Mouse (Mus musculus): ENCODE data around the gene Abcg8. TPM values are rescaled to one million over a fixed set of nuclear protein-coding genes. Genes with fewer than 3 reads are reported as not detected.

Abcg8 gene
- polyA plus RNA-seq, 1 experiment from 2014 or later: not detected

DNA sequence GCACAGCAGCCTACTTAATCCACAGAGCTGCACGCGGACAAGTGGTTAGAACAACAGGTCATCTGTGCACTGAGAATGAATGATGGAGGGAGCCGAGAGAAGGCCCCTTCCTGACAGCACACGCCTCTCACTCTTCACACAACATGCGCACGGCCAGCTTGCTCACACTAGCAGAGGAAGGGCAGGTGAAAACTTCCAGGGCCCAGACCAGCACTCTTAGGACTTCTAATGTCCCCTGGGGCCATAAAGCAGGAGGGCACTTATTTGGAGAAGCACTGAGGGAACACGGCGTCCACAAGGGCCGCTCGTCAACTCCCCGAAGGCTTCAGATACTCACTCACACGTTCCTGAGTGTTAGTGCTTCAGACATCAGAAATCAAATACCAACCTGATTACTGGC is 55.3 kb downstream of the Abcg8 start:
- Histone ChIP-seq H3K4me1 (replicated peaks; ENCODE audit: control insufficient read depth, insufficient read depth, low read length) (no peaks in the 10 kb centered on the region), H3K4me3 (ENCODE audit: low read length) (no peak overlapping the region), H3K36me3 (ENCODE audit: control insufficient read depth, insufficient read depth, low read length) (0 out of 2 replicates have a peak, but pooled peaks cover 7% of the 10 kb centered on the region), H3K9me3 (ENCODE audit: control insufficient read depth, low read length) (no peaks in the 10 kb centered on the region), H3K27ac (ENCODE audit: low read length) (no peak overlapping the region), H3K4me2 (ENCODE audit: low read depth, low read length) (no peak overlapping the region), H3K9ac (ENCODE audit: low read length) (no peak overlapping the region), H3K27me3 (ENCODE audit: control insufficient read depth, insufficient read depth, low read depth, low read length) (no peaks in the 10 kb centered on the region)
- no peak for ATAC-seq (ENCODE audit: low read depth)
- 87% methylated on average over 12 of the region's 12 CpGs for WGBS

DNA sequence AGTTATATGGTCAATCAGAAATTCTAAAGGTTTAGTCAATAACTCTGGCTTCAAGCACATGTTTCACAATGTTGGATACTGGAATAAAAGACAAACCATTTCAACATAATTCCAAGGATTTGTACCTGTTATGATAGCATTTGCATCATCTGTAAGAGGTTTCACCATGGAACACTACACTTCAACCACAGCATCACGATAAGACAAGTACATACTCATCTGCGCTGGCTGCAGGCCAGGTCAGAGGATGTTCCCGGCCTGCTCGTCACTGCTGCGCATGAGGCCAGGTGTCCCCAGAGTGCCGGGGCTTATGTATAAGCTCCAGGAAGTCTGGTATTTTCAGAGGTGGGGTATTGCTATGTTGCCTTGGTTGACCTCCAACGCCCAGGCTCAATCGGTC is 56.5 kb downstream of the Abcg8 start:
- Histone ChIP-seq H3K4me2 (ENCODE audit: low read depth, low read length) (no peak overlapping the region), H3K27ac (ENCODE audit: low read length) (no peak overlapping the region), H3K9ac (ENCODE audit: low read length) (no peak overlapping the region), H3K36me3 (ENCODE audit: control insufficient read depth, insufficient read depth, low read length) (peaks cover 7% of the 10 kb centered on the region; the same call in 1 of the 2 replicates), H3K27me3 (ENCODE audit: control insufficient read depth, insufficient read depth, low read depth, low read length) (no peaks in the 10 kb centered on the region), H3K4me1 (replicated peaks; ENCODE audit: control insufficient read depth, insufficient read depth, low read length) (no peaks in the 10 kb centered on the region), H3K4me3 (ENCODE audit: low read length) (no peak overlapping the region), H3K9me3 (ENCODE audit: control insufficient read depth, low read length) (no peaks in the 10 kb centered on the region)
- WGBS: 87% methylated on average over 8 of the region's 8 CpGs
- ATAC-seq (ENCODE audit: low read depth): no peak

DNA sequence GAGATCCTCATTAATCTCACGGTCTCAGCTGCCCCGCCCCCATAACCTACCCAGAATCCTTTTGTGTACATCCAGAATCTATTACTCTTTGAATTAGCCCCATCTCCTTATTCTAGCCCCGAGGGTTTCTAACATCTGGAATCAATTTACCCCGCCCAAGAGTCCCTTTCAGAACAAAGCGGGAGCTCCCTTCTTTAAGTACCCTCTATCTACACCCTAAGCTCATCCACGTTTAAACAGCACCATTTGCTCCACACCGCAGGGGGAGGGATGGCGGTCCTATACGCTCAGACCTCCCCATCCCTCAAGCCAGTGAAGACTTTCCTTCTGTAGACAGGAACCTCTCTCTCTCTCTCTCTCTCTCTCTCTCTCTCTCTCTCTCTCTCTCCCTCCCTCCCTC is 60.6 kb downstream of the Abcg8 start:
- Histone ChIP-seq H3K27ac (ENCODE audit: low read length) (no peak overlapping the region), H3K9me3 (ENCODE audit: control insufficient read depth, low read length) (no peaks in the 10 kb centered on the region), H3K9ac (ENCODE audit: low read length) (no peak overlapping the region), H3K4me1 (replicated peaks; ENCODE audit: control insufficient read depth, insufficient read depth, low read length) (no peaks in the 10 kb centered on the region), H3K36me3 (ENCODE audit: control insufficient read depth, insufficient read depth, low read length) (peaks cover 4% of the 10 kb centered on the region; the same call in 1 of the 2 replicates), H3K4me2 (ENCODE audit: low read depth, low read length) (no peak overlapping the region), H3K27me3 (ENCODE audit: control insufficient read depth, insufficient read depth, low read depth, low read length) (no peaks in the 10 kb centered on the region), H3K4me3 (ENCODE audit: low read length) (no peak overlapping the region)
- 62% methylated on average over 9 of the region's 9 CpGs for WGBS
- no peak for ATAC-seq (ENCODE audit: low read depth)

DNA sequence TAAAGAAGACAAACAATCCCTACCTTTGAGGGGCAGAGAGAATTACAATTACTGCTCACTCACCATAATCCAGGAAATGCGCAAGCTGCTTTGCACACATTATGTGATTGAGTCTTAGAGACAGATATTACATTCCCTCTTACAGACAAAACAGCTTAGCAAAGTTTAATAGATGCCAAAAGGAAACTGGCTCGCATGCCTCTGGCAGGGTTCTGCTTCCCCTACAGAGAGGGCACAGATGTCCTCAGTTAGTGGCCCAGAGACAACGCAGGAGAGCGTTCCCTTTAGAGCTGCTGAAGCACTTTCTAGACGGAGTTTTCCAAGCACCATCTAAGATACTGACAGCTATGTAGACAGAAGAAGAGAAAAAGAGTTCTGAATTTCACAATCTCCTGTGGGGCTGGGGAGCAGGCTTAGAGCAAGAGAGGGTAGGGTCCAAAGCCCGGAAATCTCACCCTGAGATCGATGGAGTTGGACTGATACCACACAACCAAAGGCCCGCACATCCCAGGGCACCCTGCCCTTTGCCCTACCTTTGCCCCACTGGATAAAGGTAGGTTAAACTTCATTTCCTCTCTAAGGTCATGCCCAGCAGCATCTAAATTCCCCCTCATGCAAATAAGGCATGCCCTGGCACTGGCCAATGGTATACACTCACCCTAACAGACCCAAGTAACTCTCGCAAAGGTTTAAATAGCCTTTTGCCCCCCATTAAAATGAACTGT is 62.1 kb downstream of the Abcg8 start:
- H3K4me1 ChIP-seq (replicated peaks; ENCODE audit: control insufficient read depth, insufficient read depth, low read length): 0 out of 2 replicates have a peak, but pooled peaks cover under 1% of the 10 kb centered on the region
- H3K27me3 ChIP-seq (ENCODE audit: control insufficient read depth, insufficient read depth, low read depth, low read length): no peaks in the 10 kb centered on the region
- H3K4me3 ChIP-seq (ENCODE audit: low read length): no peak overlapping the region
- no peaks in the 10 kb centered on the region for H3K9me3 ChIP-seq (ENCODE audit: control insufficient read depth, low read length)
- peaks cover 4% of the 10 kb centered on the region; the same call in 1 of the 2 replicates for H3K36me3 ChIP-seq (ENCODE audit: control insufficient read depth, insufficient read depth, low read length)
- WGBS: 86% methylated on average over 9 of the region's 9 CpGs
- no peak for ATAC-seq (ENCODE audit: low read depth)
- no peak overlapping the region for H3K9ac ChIP-seq (ENCODE audit: low read length)
- H3K4me2 ChIP-seq (ENCODE audit: low read depth, low read length): no peak overlapping the region
- H3K27ac ChIP-seq (ENCODE audit: low read length): no peak overlapping the region

DNA sequence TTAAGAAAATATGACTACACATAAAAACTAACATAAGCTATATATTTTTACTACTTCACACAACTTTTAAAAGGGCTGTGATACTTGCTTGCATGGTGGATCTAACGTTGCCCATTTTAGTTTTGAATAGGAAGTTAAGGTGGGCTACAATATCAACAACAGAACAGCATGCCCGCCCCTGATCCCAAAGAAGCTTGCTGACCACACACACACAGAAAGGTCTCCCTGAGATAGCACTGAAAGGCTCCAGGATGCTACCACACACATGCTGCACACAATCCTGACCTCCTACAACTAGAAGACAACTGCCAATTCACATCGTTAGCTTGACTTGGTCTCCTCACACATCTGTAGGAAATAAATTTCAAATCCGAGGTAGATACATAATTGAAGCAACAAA is 68.2 kb downstream of the Abcg8 start:
- H3K27me3 ChIP-seq (ENCODE audit: control insufficient read depth, insufficient read depth, low read depth, low read length): no peaks in the 10 kb centered on the region
- no peak overlapping the region for H3K4me3 ChIP-seq (ENCODE audit: low read length)
- H3K4me1 ChIP-seq (replicated peaks; ENCODE audit: control insufficient read depth, insufficient read depth, low read length): 0 out of 2 replicates have a peak, but pooled peaks cover 2% of the 10 kb centered on the region
- no peaks in the 10 kb centered on the region for H3K9me3 ChIP-seq (ENCODE audit: control insufficient read depth, low read length)
- no peak overlapping the region for H3K27ac ChIP-seq (ENCODE audit: low read length)
- no peak for ATAC-seq (ENCODE audit: low read depth)
- 67% methylated on average over 4 of the region's 4 CpGs for WGBS
- H3K36me3 ChIP-seq (ENCODE audit: control insufficient read depth, insufficient read depth, low read length): no peaks in the 10 kb centered on the region
- no peak overlapping the region for H3K4me2 ChIP-seq (ENCODE audit: low read depth, low read length)
- no peak overlapping the region for H3K9ac ChIP-seq (ENCODE audit: low read length)

DNA sequence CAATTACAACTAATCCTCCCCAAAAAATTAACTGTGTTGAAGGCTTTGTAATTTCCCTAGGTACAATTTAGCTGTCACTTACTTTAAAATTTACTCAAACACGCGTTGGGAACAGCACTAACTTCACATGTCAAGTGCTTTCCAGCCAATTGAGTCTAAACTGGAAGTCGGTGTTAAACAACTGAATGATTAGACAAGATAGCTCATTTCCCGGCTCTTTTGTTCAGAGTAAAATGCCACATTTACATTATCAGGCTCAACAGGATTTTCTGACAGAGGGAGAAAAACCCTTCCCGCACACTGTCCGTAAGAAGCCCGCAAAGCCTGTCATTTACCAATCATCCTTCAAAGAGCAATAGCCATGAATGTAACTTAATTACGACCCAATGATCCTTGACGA is 68.9 kb downstream of the Abcg8 start:
- WGBS: 71% methylated on average over 9 of the region's 9 CpGs

DNA sequence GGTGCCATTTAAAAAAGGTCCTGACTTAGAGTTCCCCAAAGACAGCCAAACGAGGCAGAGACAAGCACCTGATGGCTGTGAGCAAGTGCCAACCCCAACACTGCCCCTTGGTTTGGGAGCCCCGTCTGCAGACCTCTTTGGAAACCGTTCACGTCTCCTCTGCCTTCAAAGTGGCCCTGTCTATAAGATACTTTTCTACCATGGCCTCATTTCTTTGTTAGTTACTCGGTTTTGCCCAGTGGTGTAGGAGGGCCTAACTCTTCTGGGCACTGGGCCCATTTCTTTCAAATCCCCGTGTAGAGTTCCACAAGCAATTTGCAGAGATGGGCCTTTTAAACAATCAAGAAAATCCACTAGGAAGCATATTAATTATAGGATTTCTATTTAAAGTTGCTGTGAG is 71.1 kb downstream of the Abcg8 start:
- Histone ChIP-seq H3K36me3 (ENCODE audit: control insufficient read depth, insufficient read depth, low read length) (peaks cover 3% of the 10 kb centered on the region), H3K4me3 (ENCODE audit: low read length) (no peak overlapping the region), H3K27me3 (ENCODE audit: control insufficient read depth, insufficient read depth, low read depth, low read length) (no peaks in the 10 kb centered on the region), H3K9ac (ENCODE audit: low read length) (no peak overlapping the region), H3K4me1 (replicated peaks; ENCODE audit: control insufficient read depth, insufficient read depth, low read length) (0 out of 2 replicates have a peak, but pooled peaks cover 2% of the 10 kb centered on the region), H3K4me2 (ENCODE audit: low read depth, low read length) (no peak overlapping the region), H3K27ac (ENCODE audit: low read length) (no peak overlapping the region), H3K9me3 (ENCODE audit: control insufficient read depth, low read length) (no peaks in the 10 kb centered on the region)
- no peak for ATAC-seq (ENCODE audit: low read depth)
- WGBS: 71% methylated on average over 6 of the region's 6 CpGs

More for the DNA sequence above, 68.9 kb downstream of the Abcg8 start:
- Histone ChIP-seq H3K27ac (ENCODE audit: low read length) (no peak overlapping the region), H3K36me3 (ENCODE audit: control insufficient read depth, insufficient read depth, low read length) (no peaks in the 10 kb centered on the region), H3K27me3 (ENCODE audit: control insufficient read depth, insufficient read depth, low read depth, low read length) (no peaks in the 10 kb centered on the region), H3K4me2 (ENCODE audit: low read depth, low read length) (no peak overlapping the region), H3K9me3 (ENCODE audit: control insufficient read depth, low read length) (no peaks in the 10 kb centered on the region), H3K4me3 (ENCODE audit: low read length) (no peak overlapping the region), H3K9ac (ENCODE audit: low read length) (no peak overlapping the region), H3K4me1 (replicated peaks; ENCODE audit: control insufficient read depth, insufficient read depth, low read length) (0 out of 2 replicates have a peak, but pooled peaks cover 2% of the 10 kb centered on the region)
- no peak for ATAC-seq (ENCODE audit: low read depth)

DNA sequence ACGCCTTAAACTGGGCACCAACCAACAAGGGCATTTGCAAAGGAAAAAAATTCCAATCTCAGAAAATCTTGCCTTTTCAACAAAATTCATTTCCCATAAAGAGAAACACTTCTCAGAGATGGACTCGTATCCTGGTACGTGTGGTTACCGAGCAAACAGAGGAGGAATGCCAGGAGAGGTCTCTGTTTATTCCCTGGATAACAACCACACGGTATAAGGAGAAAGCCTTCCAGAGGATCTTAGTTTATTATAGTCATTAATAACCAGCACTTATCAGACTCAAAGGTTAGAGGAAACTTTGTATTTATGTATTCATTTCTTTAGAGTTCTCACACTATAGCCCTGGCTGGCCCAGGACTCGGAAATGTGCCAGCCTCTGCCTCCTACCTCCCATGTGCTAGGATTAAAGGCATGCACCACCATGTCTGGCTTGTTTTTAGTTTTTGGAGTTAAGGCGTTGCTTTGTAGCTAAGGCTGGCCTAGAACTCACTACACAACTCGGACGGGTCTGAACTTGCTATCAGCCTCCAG is 72.1 kb downstream of the Abcg8 start:
- Histone ChIP-seq H3K27ac (ENCODE audit: low read length) (no peak overlapping the region), H3K27me3 (ENCODE audit: control insufficient read depth, insufficient read depth, low read depth, low read length) (no peaks in the 10 kb centered on the region), H3K4me1 (replicated peaks; ENCODE audit: control insufficient read depth, insufficient read depth, low read length) (0 out of 2 replicates have a peak, but pooled peaks cover 2% of the 10 kb centered on the region), H3K4me3 (ENCODE audit: low read length) (no peak overlapping the region), H3K9me3 (ENCODE audit: control insufficient read depth, low read length) (no peaks in the 10 kb centered on the region), H3K4me2 (ENCODE audit: low read depth, low read length) (no peak overlapping the region), H3K36me3 (ENCODE audit: control insufficient read depth, insufficient read depth, low read length) (peaks cover 6% of the 10 kb centered on the region), H3K9ac (ENCODE audit: low read length) (no peak overlapping the region)
- WGBS: 76% methylated on average over 9 of the region's 9 CpGs
- no peak for ATAC-seq (ENCODE audit: low read depth)

DNA sequence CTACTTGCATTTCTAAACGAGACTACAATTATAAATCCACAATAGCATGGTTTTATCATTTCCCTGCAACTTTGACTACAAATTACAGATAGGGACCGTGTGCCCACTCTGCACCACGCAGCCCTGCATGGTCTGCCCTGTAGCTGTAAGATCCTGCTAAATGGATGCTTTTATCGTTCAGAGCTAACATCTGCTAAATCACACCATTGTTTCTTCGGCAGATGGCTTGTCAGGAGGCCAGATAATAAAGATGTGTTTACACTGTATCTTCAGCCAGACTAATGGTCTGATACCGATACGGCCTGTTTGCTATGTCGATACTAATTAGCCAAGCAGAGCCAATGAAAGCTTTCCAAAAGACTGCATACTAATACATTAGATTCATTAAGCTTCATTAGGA is 73.2 kb downstream of the Abcg8 start:
- Histone ChIP-seq H3K9me3 (ENCODE audit: control insufficient read depth, low read length) (no peaks in the 10 kb centered on the region), H3K27ac (ENCODE audit: low read length) (no peak overlapping the region), H3K36me3 (ENCODE audit: control insufficient read depth, insufficient read depth, low read length) (peaks cover 7% of the 10 kb centered on the region), H3K9ac (ENCODE audit: low read length) (no peak overlapping the region), H3K4me1 (replicated peaks; ENCODE audit: control insufficient read depth, insufficient read depth, low read length) (no peaks in the 10 kb centered on the region), H3K4me3 (ENCODE audit: low read length) (no peak overlapping the region), H3K27me3 (ENCODE audit: control insufficient read depth, insufficient read depth, low read depth, low read length) (no peaks in the 10 kb centered on the region), H3K4me2 (ENCODE audit: low read depth, low read length) (no peak overlapping the region)
- 57% methylated on average over 8 of the region's 8 CpGs for WGBS
- ATAC-seq (ENCODE audit: low read depth): no peak

All from lung, embryonic 16.5 days (tissue).